Mouse (Mus musculus) neutrophil, adult 83 days (primary cell): Measurements from ENCODE around the gene Ceacam19. TPM values are rescaled to one million over a fixed set of nuclear protein-coding genes. Genes with fewer than 3 reads are reported as not detected.

ENCODE experiments used
- total RNA-seq, 2 experiments: library from RNA; stranded (reverse); gene quantifications; one replicate each; pipeline ENCODE4 v1.2.4; 2023

Ceacam19 gene
- total RNA-seq, result under 1 TPM; 0.68 TPM

GRCm38 (mm10) chr7:19887849-19888248 is at the start of gene Ceacam19:
Gene Ceacam19 (minus strand): TSS chr7:19887965.

GRCm38 (mm10) chr7:19920506-19921261 is 32.9 kb upstream of the Ceacam19 start, which contains the start of gene Pvr:
Gene Pvr (minus strand): TSS chr7:19921160.

GRCm38 (mm10) chr7:19861199-19861598 is 26.6 kb downstream of the Ceacam19 start, which contains the start of gene Ceacam16:
Gene Ceacam16 (minus strand): TSS chr7:19861299.

GRCm38 (mm10) chr7:19851858-19852570 is 35.8 kb downstream of the Ceacam19 start, which contains the start of gene Gm19345:
Gene Gm19345 (plus strand): TSS chr7:19852003.

Other genes starting within 250 kb of the Ceacam19 start
- 10 to 100 TPM; 57.6 to 60.6 TPM for gene Clptm1, start 222.9 kb downstream of the Ceacam19 start, total RNA-seq
- gene Apoc2, start 210.0 kb downstream of the Ceacam19 start, total RNA-seq, result 10 to 100 TPM; 52.2 to 56.0 TPM
- not detected for gene Gm44805, start 206.5 kb downstream of the Ceacam19 start, total RNA-seq
- gene Apoc4, start 206.5 kb downstream of the Ceacam19 start, total RNA-seq, result not detected
- 1 to 10 TPM; 3.8 to 5.7 TPM for gene Apoc1, start 195.3 kb downstream of the Ceacam19 start, total RNA-seq
- gene Apoe, start 188.8 kb downstream of the Ceacam19 start, total RNA-seq, result 10 to 100 TPM; 95.8 to 99.6 TPM
- gene Tomm40, start 172.5 kb downstream of the Ceacam19 start, total RNA-seq, result 10 to 100 TPM; 28.6 to 35.3 TPM
- gene Nectin2, start 137.5 kb downstream of the Ceacam19 start, total RNA-seq, result under 1 TPM; 0.38 to 0.55 TPM
- gene Bcam, start 116.9 kb downstream of the Ceacam19 start, total RNA-seq, result not detected
- not detected for gene Cblc, start 91.2 kb downstream of the Ceacam19 start, total RNA-seq
- 10 to 100 TPM; 19.6 to 41.8 TPM for gene Bcl3, start 65.2 kb downstream of the Ceacam19 start, total RNA-seq
- gene Gm19345, start 36.0 kb downstream of the Ceacam19 start, total RNA-seq, result not detected
- 1 to 10 TPM; 1.3 to 1.7 TPM for gene Ceacam16, start 26.7 kb downstream of the Ceacam19 start, total RNA-seq
- gene Pvr, start 33.2 kb upstream of the Ceacam19 start, total RNA-seq, result 1 to 10 TPM; 4.1 to 5.1 TPM
- gene Igsf23, start 62.8 kb upstream of the Ceacam19 start, total RNA-seq, result not detected
- gene Ceacam20, start 77.4 kb upstream of the Ceacam19 start, total RNA-seq, result not detected
- not detected for gene Nlrp9b, start 103.5 kb upstream of the Ceacam19 start, total RNA-seq
- gene Vmn1r91, start 211.7 kb upstream of the Ceacam19 start, total RNA-seq, result not detected
- not detected for gene Gm16442, start 234.6 kb upstream of the Ceacam19 start, total RNA-seq